Mouse (Mus musculus): ENCODE measurements at regions not wholly inside any gene's neighbourhood (a gene's known extent, or its start where the extent isn't known, plus 50 kb on each side); places are given as distances from the start of the nearest gene placed in this dataset.
"Not testable (repeated sequence)": the region's sequence is repeated elsewhere in the genome, so short reads cannot be mapped to it uniquely, and the experiment has no call there.

DNA sequence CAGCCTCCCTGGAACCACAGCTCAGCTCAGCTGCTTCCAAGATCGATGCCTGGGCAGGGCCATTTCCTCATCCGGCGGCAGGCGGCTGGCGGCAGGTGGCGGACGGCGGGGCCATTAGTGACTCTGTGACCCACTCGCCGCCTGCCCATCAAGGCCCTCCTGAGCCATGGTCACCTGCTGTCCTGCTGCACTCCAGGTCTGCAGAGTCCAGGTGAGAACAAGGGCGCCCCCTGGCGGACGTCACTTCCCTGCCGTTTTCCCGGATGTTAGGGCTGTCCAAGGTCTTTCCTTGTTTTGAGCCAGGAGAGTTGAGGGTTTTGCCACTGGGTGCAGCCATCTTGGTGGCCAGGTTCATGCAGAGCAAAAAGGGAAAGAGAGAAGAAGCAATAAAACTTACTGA, 134.7 kb downstream of the Katnal1 start:
- Histone ChIP-seq H3K27ac (no peak overlapping the region), H3K4me3 (no peak overlapping the region)
- peak; percentile 72 for DNase-seq
- peak; percentile 87 for TF ChIP-seq CTCF (IDR thresholded peaks at IDR 0.05)
- intact Hi-C loops (cut with DNase I) = loop anchor here (5.0 kb wide), 2 partner anchors 242 to 342 kb away; partner anchors contain the start of gene Ubl3

DNA sequence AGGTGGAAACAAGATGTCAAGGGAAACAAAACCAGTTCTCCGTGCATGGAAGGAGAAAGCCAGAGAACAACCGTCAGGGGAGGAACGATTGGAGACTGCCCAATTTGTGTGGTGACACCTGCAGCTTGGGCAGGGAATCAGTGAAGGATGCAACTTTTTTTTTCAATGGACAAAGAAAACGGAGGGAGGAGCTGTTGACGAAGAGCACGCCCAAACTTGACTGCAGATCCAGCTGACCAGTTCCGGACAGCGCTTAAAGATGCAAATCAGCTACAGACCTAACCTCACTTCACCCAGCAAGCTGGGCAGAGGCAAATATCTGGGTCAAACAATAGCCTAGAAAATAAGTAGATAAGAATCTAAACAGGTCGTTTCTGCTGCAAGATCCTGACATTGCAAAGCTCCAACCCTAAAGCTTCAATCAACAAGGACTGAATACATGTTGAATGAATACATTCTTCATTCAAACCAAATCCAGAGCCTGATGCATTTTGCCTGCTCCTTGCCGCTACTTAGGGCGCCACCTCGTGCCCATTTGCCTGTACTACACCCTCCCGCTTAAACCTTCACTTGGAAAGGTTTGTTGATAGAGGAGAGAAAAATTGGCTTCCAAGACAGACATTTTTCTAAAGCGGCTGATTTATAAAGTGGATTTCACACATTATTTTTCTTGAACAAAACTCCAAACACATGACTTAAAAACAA, 136.2 kb downstream of the Katnal1 start:
- peak; percentile 86 for DNase-seq
- intact Hi-C loops (cut with DNase I) = loop anchor here (2.0 to 5.0 kb wide), 3 partner anchors 241 to 460 kb away; partner anchors contain the start of gene Ubl3
- H3K4me3 ChIP-seq = 0 out of 2 replicates have a peak overlapping the region, but pooled peaks have one; percentile 30
- no peak overlapping the region for H3K27ac ChIP-seq
- peak; percentile 99 for TF ChIP-seq CTCF (IDR thresholded peaks at IDR 0.05)

DNA sequence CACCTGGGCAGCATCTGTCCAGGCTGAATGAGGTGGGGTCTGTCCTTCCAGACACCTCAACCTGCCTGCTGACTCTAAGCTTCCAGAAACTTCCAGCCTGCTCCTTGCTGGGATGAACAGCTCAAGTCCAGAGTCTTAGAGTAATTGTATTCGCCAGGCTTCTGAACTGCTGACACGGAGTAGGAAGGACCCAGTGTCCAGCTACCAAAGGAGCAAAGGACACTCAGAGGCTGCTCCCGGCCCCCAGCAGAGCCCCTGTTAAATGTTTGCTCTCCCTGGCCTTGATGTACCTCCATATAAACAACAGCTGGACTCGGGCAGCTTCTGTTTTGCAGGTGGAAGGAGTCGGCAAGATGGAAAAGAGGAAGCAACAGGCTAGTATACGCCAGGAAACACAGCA, 137.5 kb downstream of the Katnal1 start:
- TF ChIP-seq CTCF (IDR thresholded peaks at IDR 0.05) = no peak
- no peak for DNase-seq
- intact Hi-C loops (cut with DNase I) = loop anchor here (2.0 to 5.0 kb wide), 3 partner anchors 239 to 459 kb away; partner anchors contain the start of gene Ubl3
- Histone ChIP-seq H3K4me3 (no peak overlapping the region), H3K27ac (no peak overlapping the region)

DNA sequence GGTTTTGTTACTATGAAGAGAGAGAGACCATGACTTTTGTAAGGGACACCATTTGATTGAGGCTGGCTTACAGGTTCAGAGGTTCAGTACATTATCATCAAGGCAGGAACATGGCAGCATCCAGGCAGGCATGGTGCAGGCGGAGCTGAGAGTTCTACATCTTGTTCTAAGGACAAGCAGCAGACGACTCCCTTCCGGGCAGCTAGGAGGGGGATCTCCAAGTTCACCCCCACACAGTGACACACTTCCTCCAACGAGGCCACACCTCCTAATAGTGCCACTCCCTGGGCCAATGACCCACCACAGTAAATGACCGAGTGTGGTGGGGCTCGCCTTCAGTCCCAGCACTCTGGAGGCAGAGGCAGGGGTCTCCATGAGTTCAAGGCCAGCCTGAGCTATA, 138.8 kb downstream of the Katnal1 start:
- intact Hi-C loops (cut with DNase I) = loop anchor here (5.0 kb wide), 2 partner anchors 238 to 338 kb away; partner anchors contain the start of gene Ubl3
- not testable (repeated sequence) for DNase-seq, H3K4me3 ChIP-seq, H3K27ac ChIP-seq

DNA sequence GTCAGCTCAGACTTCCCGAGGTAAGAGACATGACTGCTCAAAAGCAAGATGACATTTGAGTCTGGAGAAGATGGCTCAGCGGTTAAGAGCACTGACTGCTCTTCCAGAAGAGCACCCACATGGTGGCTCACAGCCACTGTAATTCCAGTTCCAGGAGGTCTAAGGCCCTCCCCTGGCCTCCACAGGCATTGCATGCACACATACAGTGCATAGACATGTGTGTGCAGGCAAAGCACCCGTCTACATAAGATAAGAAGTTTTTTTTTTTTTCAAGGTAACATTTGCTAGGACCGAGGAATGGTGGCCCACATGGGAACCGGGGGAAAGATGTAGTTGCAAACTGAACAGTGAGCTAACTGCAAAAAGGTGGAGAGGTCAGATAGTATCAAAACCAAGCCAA, 139.3 kb downstream of the Katnal1 start:
- TF ChIP-seq CTCF (IDR thresholded peaks at IDR 0.05) = peak; percentile 5; the same call in 1 of the 2 replicates
- H3K4me3 ChIP-seq = no peak overlapping the region
- intact Hi-C loops (cut with DNase I) = loop anchor here (5.0 kb wide), 2 partner anchors 238 to 338 kb away; partner anchors contain the start of gene Ubl3
- DNase-seq = no peak
- no peak overlapping the region for H3K27ac ChIP-seq

DNA sequence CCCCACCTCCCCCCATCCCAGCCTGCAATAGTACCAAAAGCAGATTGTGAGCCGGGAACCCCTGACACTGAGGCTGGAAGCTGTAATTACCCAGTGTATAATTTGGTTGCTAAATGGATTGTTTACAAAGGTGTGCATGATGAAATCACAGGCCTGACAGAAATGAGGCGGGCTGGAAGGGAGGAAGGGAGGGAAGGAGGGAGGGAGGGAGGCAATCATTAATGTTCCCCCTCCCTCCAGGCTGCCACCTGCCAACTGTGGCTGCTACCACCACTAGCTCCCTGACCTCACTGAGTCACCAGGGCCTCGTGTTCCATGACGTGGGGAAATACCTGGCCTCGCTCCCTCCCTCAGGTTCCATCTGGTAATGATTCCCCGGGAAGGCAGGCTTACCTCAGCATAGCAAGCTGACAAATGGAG, 140.0 kb downstream of the Katnal1 start:
- DNase-seq = peak; percentile 32
- intact Hi-C loops (cut with DNase I) = no loop called here
- Histone ChIP-seq H3K4me3 (no peak overlapping the region), H3K27ac (no peak overlapping the region)
- no peak for TF ChIP-seq CTCF (IDR thresholded peaks at IDR 0.05)

DNA sequence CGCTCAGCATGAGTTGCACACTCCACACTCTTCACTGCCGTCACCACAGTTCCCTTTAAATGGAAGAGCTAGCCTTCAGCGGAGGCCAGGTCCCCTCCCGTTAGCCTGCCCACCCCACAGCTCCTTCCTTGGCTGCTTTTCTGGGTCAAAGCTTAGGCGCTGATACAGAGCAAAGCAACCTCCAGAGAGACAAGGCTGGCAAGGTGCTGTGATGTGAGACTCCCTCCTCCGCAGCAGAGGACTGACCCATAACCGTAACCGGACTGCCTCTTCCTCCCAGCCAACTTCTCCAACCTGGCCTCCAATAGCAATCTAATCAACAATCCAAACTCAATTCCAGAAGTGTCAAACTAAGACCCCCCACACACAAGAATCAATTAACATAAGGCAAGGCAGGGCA, 140.4 kb downstream of the Katnal1 start:
- no peak for TF ChIP-seq CTCF (IDR thresholded peaks at IDR 0.05)

DNA sequence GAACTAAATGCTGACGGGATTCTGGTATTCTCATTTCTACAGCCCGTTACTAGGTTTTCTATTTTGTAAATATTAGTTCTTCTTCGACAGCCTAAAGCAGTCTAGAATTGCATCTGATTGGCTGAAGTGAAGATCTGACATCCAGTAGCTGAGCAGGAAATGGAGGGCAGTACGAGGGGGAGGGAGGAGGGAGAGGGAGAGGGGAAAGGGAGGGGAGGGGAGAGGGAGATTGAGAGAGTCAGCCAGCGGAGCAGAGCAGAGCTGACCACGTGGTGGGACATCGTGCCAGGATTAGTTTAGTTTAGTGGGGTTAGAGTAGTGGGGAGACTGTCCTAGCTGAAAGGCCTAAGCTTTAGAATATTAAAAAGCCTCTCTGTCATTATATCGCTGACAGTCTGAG, 141.8 kb downstream of the Katnal1 start:
- intact Hi-C loops (cut with DNase I) = no loop called here
- no peak for DNase-seq
- H3K27ac ChIP-seq = no peak overlapping the region
- no peak for TF ChIP-seq CTCF (IDR thresholded peaks at IDR 0.05)
- no peak overlapping the region for H3K4me3 ChIP-seq

More for the DNA sequence above, 140.4 kb downstream of the Katnal1 start:
- intact Hi-C loops (cut with DNase I) = no loop called here
- DNase-seq = no peak
- H3K27ac ChIP-seq = no peak overlapping the region
- no peak overlapping the region for H3K4me3 ChIP-seq

DNA sequence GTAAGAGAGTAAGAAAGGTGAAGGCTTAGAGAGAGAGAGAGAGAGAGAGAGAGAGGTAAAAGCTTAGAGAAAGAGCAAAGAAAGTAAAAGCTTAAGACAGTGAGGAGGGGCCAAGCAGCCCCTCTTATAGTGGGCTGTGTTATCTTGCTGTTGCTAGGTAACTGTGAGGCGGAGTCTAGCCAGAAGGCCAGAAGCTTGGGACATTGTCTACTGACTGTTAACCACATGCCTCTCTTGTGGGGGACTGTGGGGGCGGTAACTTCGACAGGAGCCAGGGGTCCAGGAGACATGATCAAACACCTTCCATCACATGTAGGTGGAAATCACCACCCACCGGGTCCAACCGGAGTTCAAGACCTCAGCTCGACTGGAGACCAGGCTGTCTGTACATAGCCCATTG, 148.0 kb downstream of the Katnal1 start:
- H3K27ac ChIP-seq; H3K4me3 ChIP-seq; intact Hi-C loops (cut with DNase I); DNase-seq: not testable (repeated sequence)

DNA sequence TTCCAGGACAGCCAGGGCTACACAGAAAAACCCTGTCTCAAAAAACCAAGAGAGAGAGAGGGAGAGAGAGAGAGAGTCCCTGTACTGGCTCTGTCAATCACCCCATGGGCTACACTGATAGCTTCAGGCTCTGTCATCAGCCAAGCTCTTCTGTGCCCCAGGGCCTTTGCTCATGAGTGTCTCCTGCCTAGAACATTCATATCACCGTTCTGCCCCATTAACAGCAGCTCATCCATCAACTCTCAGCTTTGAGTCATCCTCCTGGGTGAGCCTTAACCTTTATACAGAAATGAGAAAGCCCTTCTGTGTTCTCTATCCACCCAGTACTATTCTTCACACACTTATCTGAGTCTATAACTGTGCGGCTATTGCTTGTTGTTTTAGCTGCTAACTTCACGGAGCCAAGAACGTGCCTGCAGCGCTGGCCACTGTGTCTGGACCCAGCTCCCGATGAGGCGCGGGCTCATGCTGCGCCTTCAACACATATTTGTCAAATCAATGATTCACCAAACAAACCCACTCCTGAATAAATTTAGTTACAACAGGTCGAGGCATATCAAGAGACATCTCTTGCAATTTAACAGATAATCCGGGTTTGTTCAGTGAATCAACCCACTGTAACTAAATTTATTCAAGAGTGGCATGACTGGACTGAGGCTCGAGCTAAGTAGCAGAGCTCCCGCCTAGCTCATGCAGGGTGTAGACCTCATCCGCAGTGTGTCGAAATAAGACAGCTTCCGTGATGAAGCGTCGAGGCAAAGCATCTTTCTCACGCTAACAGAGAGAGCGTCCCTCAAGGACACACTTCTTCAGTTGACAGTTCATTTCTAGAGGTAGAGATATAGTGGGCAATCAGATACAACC, 152.1 kb downstream of the Katnal1 start:
- intact Hi-C loops (cut with DNase I) = no loop called here
- no peak for DNase-seq

DNA sequence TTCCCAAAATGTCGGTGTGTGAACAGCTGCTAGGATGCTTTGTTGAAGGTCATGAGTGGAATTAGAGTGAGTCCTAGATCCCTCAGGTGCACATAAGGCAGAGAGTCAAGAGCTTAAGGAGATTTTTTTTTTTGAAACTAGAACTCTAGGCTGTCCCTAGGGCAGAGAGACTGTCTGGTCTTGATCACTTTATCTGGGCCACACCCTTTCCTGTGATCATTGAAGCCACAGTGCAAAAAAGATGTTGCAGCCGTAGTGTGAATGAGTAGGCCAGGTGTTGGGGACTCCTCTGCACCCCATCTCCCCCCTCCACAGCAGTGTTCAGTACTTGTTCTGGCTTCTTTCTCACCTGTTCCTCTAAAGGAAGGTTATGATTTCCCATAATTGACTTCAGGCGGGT, 153.9 kb downstream of the Katnal1 start:
- no peak for TF ChIP-seq CTCF (IDR thresholded peaks at IDR 0.05)
- no peak for DNase-seq
- Histone ChIP-seq H3K4me3 (no peak overlapping the region), H3K27ac (no peak overlapping the region)
- intact Hi-C loops (cut with DNase I) = no loop called here

More for the DNA sequence above, 152.1 kb downstream of the Katnal1 start:
- Histone ChIP-seq H3K27ac (no peak overlapping the region), H3K4me3 (no peak overlapping the region)
- no peak for TF ChIP-seq CTCF (IDR thresholded peaks at IDR 0.05)

DNA sequence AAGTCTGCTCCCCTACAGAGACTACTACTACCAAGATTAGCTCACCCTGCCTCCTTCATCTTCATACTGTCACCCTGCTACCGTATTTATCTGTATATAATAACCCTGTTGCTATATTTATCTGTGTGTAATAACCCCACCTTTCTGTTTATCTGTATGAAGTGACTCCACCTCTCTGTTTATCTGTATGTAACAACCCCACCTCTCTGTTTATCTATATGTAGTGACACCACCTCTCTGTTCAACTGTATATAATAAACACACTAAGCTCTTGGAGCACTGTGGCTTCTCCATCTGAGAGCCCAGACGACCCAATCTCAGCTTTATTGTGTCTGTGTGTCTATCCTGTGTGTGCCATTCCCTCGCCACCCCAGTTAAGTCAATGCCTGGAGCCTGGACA, 154.7 kb downstream of the Katnal1 start:
- intact Hi-C loops (cut with DNase I) = no loop called here
- Histone ChIP-seq H3K4me3 (no peak overlapping the region), H3K27ac (no peak overlapping the region)
- no peak for TF ChIP-seq CTCF (IDR thresholded peaks at IDR 0.05)
- DNase-seq = no peak

DNA sequence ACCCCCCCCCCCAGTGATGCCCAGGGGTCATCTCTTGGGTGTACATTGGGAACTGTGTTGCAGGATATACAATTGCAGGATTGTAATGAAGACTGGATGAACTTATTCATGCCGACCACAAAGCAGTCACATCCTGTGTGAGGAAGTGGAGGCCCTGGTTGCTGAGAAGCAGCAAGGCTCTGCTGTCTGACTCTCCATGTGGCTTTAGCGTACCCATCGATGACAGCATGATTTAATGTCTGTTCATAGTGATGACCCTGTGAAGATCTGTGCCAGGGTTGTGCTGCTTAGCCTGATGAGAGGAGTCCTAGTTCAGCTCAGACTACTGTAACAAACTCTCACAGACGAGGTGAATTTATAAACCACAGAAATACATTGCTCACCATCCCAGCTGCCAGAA, 159.7 kb downstream of the Katnal1 start:
- intact Hi-C loops (cut with DNase I) = no loop called here
- no peak for DNase-seq
- TF ChIP-seq CTCF (IDR thresholded peaks at IDR 0.05) = no peak
- Histone ChIP-seq H3K4me3 (no peak overlapping the region), H3K27ac (no peak overlapping the region)
